Mouse (Mus musculus): ENCODE data around the gene Gm7173.

Gene Gm7173

DNA sequence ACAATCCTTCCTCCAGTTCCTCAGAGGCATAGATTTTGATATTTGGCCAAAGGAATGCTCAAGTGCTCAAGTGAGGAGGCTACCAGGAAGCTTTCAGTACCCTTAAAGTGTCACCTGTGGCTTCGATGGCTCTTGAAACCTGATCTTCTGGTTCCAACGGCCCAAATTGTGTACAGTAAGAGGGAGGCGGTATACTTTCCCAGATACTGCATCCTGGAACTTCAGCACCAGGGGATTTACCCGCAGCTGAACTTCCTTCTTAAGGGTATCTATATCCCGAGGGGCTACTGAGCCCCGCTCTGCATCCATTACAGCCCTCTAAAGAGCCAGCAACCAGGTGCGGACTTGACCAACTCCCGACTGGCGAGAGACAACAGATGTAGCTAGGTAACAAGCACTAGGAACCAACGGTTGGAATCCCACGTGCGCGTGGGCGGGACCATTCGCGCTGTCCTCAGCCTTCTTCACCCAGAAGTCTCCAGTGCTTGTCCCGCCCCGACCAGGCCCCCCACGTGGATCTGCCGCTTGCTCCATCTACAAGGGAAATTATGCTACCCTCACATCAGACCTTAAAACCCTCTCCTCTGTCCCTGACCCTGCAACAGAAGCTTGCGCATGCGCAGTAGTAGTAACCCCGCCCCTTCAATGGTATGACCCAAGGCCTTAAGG is at the start of gene Gm7173:
TSS of gene Gm7173 (minus strand) at position 309 of the 669 bp plus-strand sequence.
- DNase-seq (ENCODE audit: low read depth, low spot score) = peak; percentile 35

DNA sequence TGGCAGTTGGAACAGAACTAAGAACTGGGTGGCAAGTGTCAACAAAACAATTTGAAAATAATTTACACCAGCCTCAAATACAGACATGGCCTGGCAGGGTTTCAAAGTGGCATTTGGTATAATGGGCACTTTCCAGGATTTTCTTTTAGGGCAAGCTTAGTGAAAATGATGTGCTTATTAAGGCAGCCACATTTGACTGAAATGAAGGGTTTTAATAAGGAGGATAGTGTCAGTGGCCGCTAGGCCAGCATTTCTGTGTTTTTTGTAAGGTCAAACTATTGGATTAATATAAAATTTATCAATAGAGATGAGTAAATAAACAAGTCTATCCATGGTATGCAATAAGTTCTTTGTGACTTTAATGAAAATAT is 546 bp upstream of the Gm7173 start:
- no peak for DNase-seq (ENCODE audit: low read depth, low spot score)

DNA sequence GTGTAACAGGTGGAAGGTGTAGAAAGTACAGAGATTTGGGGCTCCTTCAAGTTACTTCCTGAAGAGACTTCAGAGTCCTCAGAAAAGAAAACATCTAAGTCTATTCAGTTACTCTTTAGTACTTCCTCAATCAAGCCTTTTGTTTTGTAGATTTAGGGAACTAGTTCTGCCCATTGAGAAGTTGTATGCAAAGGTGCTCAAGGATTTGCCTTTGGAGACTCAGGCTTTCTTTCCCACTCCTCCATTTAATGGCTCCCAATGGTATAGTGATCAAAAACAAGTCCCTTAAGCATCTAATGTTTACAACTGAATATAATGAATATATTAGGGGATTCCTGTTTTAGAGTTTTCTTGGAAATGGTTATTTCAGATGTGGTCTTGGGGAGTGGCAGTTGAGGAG is 200.3 kb downstream of the Gm7173 start:
- DNase-seq (ENCODE audit: low read depth, low spot score) = no peak

All from forelimb bud, embryonic 11.5 days (tissue).